Mouse (Mus musculus) CD4-positive, CD25-positive, alpha-beta regulatory T cell (primary cell): ENCODE results near the gene Gas2l3. TPM values are rescaled to one million over a fixed set of nuclear protein-coding genes. Genes with fewer than 3 reads are reported as not detected.

ENCODE experiments used
- polyA plus RNA-seq: library from polyadenylated mRNA; unstranded; fragments of 100-300 nt; shearing (Covaris generic); gene quantifications from one replicate; pipeline ENCODE4 v1.2.1, GENCODE M21; 2017

Gene Gas2l3
- 0.43 TPM for polyA plus RNA-seq

GRCm38 (mm10) chr10:89443623-89444151 is at the start of gene Gas2l3:
Gene Gas2l3 (minus strand): TSS chr10:89443967.

Other genes starting within 250 kb of the Gas2l3 start
- gene Ano4, start 99.2 kb downstream of the Gas2l3 start, polyA plus RNA-seq, result not detected
- not detected for gene Nr1h4, start 89.6 kb upstream of the Gas2l3 start, polyA plus RNA-seq
- not detected for gene Slc17a8, start 177.3 kb upstream of the Gas2l3 start, polyA plus RNA-seq
- 16.6 TPM for gene Scyl2, start 242.3 kb upstream of the Gas2l3 start, polyA plus RNA-seq